Mouse (Mus musculus) cortical plate, adult 2 months (tissue): Measurements from ENCODE around the gene Map1lc3b.

Experiments
- CTCF ChIP-seq: fragments of 200-500 bp; IDR thresholded peaks from 2 replicates; pipeline ENCODE4 v1.5.1; 2011; ENCODE audit warnings: mild to moderate bottlenecking, control low read depth, low read length; ENCODE audit not compliant: insufficient read depth; ENCODE audit errors: extremely low read depth
- POLR2A ChIP-seq: fragments of 200-500 bp; IDR thresholded peaks from 2 replicates; pipeline ENCODE4 v1.6.1; 2011; ENCODE audit warnings: mild to moderate bottlenecking, low read length, control low read depth; ENCODE audit not compliant: insufficient read depth; ENCODE audit errors: extremely low read depth

DNA sequence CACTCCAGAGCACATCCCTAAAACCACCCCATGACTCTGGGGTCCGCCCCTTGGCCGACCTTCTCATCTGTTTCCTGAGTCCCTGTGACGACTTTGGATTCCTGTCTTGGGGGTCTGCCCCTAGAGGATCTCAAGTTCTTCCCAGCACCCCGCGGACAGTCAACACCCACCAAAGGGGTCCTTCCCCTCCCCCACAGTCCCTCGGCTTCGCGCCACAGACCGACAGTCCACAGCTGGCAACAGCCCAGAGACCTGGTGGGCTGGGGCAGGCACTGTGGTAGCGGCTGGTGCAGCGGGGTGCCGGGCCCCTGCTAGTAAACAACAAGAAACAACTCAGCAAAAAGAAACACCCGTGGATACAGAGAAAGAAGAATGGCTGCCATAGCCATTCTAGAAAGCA, 47.3 kb upstream of the Map1lc3b start:
- no peak for TF ChIP-seq CTCF
- TF ChIP-seq POLR2A: no peak
